Mouse (Mus musculus) neural tube, embryonic 13.5 days (tissue): ENCODE measurements around the gene Fbll1. TPM values are rescaled to one million over a fixed set of nuclear protein-coding genes. Genes with fewer than 3 reads are reported as not detected.

Experiments
- ATAC-seq: fragments of 200-750 bp; cut with Nextera tagmentation; 2 replicates; pipeline ENCODE4 v1.8.0; 2017; ENCODE audit warnings: low read depth, mild to moderate bottlenecking, moderate TSS enrichment, moderate library complexity
- H3K27ac ChIP-seq: fragments of 300-500 bp; sonication (generic); replicated peaks from 2 replicates; pipeline ENCODE4 v1.5.1; 2015; ENCODE audit warnings: moderate library complexity, mild to moderate bottlenecking, inconsistent platforms
- H3K27me3 ChIP-seq: fragments of 300-500 bp; sonication (generic); 2 replicates; pipeline ENCODE4 v1.6.1; 2015; ENCODE audit warnings: mild to moderate bottlenecking, inconsistent platforms
- H3K36me3 ChIP-seq: fragments of 300-500 bp; sonication (generic); 2 replicates; pipeline ENCODE4 v1.6.1; 2015; ENCODE audit warnings: mild to moderate bottlenecking, inconsistent platforms
- H3K4me1 ChIP-seq: fragments of 300-500 bp; sonication (generic); replicated peaks from 2 replicates; pipeline ENCODE4 v1.6.1; 2015; ENCODE audit warnings: inconsistent platforms
- H3K4me2 ChIP-seq: fragments of 300-500 bp; sonication (generic); 2 replicates; pipeline ENCODE4 v1.6.1; 2015; ENCODE audit warnings: inconsistent platforms, mild to moderate bottlenecking, moderate library complexity
- H3K4me3 ChIP-seq: fragments of 300-500 bp; sonication (generic); 2 replicates; pipeline ENCODE4 v1.5.1; 2015; ENCODE audit warnings: mild to moderate bottlenecking, inconsistent platforms
- H3K9ac ChIP-seq: fragments of 300-500 bp; sonication (generic); 2 replicates; pipeline ENCODE4 v1.6.1; 2015; ENCODE audit warnings: moderate library complexity, mild to moderate bottlenecking, inconsistent platforms
- H3K9me3 ChIP-seq: fragments of 300-500 bp; sonication (generic); 2 replicates; pipeline ENCODE4 v1.6.1; 2016; ENCODE audit warnings: inconsistent platforms
- WGBS: fragments of 180-500 bp; shearing (Covaris S2); methylation state at CpG from one replicate; pipeline ENCODE4 v1.1.7; 2015; 5-methylcytosine and 5-hydroxymethylcytosine counted together
- microRNA counts: library from miRNA; unstranded; fragments of <30 nt; microRNA quantifications from one replicate; lab custom pipeline; 2016
- microRNA-seq: library from miRNA; unstranded; fragments of <30 nt; microRNA quantifications from one replicate; pipeline ENCODE4, GENCODE M21; 2016
- polyA plus RNA-seq: library from polyadenylated mRNA; unstranded; fragments of >200 nt; fragmentation: Nextera tagmentation; extraction: Ambion mirVana; gene quantifications from 2 replicates; pipeline ENCODE4 v1.2.1, GENCODE M21; 2015

The Fbll1 gene
- polyA plus RNA-seq, 1 experiment from 2014 or later = 24.2 TPM

- Histone ChIP-seq H3K27ac (no peak overlapping the region), H3K4me1 (no peaks in the 10 kb centered on the region), H3K4me2 (no peak overlapping the region), H3K36me3 (no peaks in the 10 kb centered on the region), H3K9me3 (no peaks in the 10 kb centered on the region), H3K4me3 (no peak overlapping the region), H3K9ac (no peak overlapping the region), H3K27me3 (no peaks in the 10 kb centered on the region)
- WGBS = 83% methylated on average over 4 of the region's 4 CpGs
- ATAC-seq = no peak
Observed at GRCm38 (mm10) chr11:35754906-35755418, 43.7 kb downstream of the Fbll1 start.

- Histone ChIP-seq H3K36me3 (no peaks in the 10 kb centered on the region), H3K4me3 (no peak overlapping the region), H3K4me1 (no peaks in the 10 kb centered on the region), H3K27ac (no peak overlapping the region), H3K4me2 (no peak overlapping the region), H3K9ac (no peak overlapping the region), H3K9me3 (no peaks in the 10 kb centered on the region), H3K27me3 (no peaks in the 10 kb centered on the region)
- no peak for ATAC-seq
- WGBS = 89% methylated on average over 8 of the region's 8 CpGs
Observed at GRCm38 (mm10) chr11:35750578-35750977, 48.1 kb downstream of the Fbll1 start.

MicroRNAs within 50 kb of the gene (microRNA counts, 519-probe panel; counts per million panel counts)
- microRNA mmu-miR-103 (lab: Ali Mortazavi, UCI) = 5,063 counts per million, percentile 87 among the panel's probes with 10 or more counts

Small RNA genes within 50 kb of the gene (microRNA-seq; reads per million reads assigned to microRNA genes)
- gene Mir103-1 = 1.6 reads per million, percentile 3 among the genes with 10 or more reads in this experiment

Other genes starting within 250 kb of the Fbll1 start
- gene Pank3, start 29.4 kb downstream of the Fbll1 start, polyA plus RNA-seq = 22.2 and 23.6 TPM in 2 replicates
- 73.9 and 78.9 TPM in 2 replicates for gene Rars, start 35.6 kb upstream of the Fbll1 start, polyA plus RNA-seq
- gene Wwc1, start 181.6 kb upstream of the Fbll1 start, polyA plus RNA-seq = 6.3 TPM in 2 replicates